Mouse (Mus musculus): ENCODE data around the gene Pdzd2. TPM values are rescaled to one million over a fixed set of nuclear protein-coding genes. Genes with fewer than 3 reads are reported as not detected.

Gene Pdzd2
- polyA plus RNA-seq, 1 experiment from 2014 or later, result 32.8 TPM

Small RNA genes lying within 50 kb of the gene (microRNA-seq; reads per million reads assigned to microRNA genes)
- gene Gm24135 (not detected), gene Gm24302 (not detected)

Other genes starting within 250 kb of the Pdzd2 start
- gene 6030458C11Rik, start 84.7 kb upstream of the Pdzd2 start, polyA plus RNA-seq (2014; fragmentation: Nextera tagmentation; extraction: Ambion mirVana), result 42.1 and 47.0 TPM in 2 replicates
- 41.3 and 41.8 TPM in 2 replicates for gene Drosha, start 84.9 kb upstream of the Pdzd2 start, polyA plus RNA-seq (2014; fragmentation: Nextera tagmentation; extraction: Ambion mirVana)